Mouse (Mus musculus) CH12.LX (cell line): Measurements from ENCODE around the gene Gga1. TPM values are rescaled to one million over a fixed set of nuclear protein-coding genes. Genes with fewer than 3 reads are reported as not detected.

Source experiments
- DNase-seq: peaks from one replicate; pipeline ENCODE4 v3.0.0-alpha.2; 2013; ENCODE audit errors: extremely low read depth
- H3K27ac ChIP-seq: 2 replicates; pipeline ENCODE4 v1.5.1; 2012; ENCODE audit warnings: low read depth, mild to moderate bottlenecking, control low read depth, moderate library complexity; ENCODE audit not compliant: insufficient read depth
- H3K27me3 ChIP-seq: replicated peaks from 2 replicates; pipeline ENCODE3; 2012; ENCODE audit warnings: inconsistent platforms
- H3K36me3 ChIP-seq, 2 experiments: replicated peaks in 1 of 2; 2 replicates each; pipeline versions ENCODE3 to v1.6.1; 2012; ENCODE audit warnings: inconsistent platforms in 1 of 2, low read length in 1 of 2, mild to moderate bottlenecking in 1 of 2, mixed read lengths in 1 of 2, moderate library complexity in 1 of 2; ENCODE audit not compliant: control insufficient read depth in 1 of 2, insufficient read depth in 1 of 2
- H3K4me1 ChIP-seq, 2 experiments: 2 replicates each; pipeline ENCODE4 v1.6.1; 2012; ENCODE audit warnings: inconsistent platforms in 1 of 2, moderate library complexity in 1 of 2; ENCODE audit not compliant: insufficient read depth in 2 of 2, control insufficient read depth in 1 of 2
- H3K4me2 ChIP-seq: 2 replicates; pipeline ENCODE4 v1.6.1; 2012; ENCODE audit warnings: low read depth, mild to moderate bottlenecking, control low read depth; ENCODE audit not compliant: poor library complexity, insufficient read depth, severe bottlenecking
- H3K4me3 ChIP-seq, 3 experiments: fragments of 150-350 bp in 1 of 3; sonication (generic) in 1 of 3; replicated peaks in 1 of 3; 2 replicates each; pipeline versions ENCODE3 to v1.5.1; 2011 to 2012; ENCODE audit warnings: low read depth in 2 of 3, low read length in 2 of 3, mild to moderate bottlenecking in 2 of 3, moderate library complexity in 2 of 3, control low read depth in 1 of 3, improper control_type of control experiment in 1 of 3, inconsistent platforms in 1 of 3, mixed read lengths in 1 of 3; ENCODE audit not compliant: poor library complexity in 1 of 3
- H3K79me2 ChIP-seq: replicated peaks from 2 replicates; pipeline ENCODE4 v1.6.1; 2012; ENCODE audit warnings: mild to moderate bottlenecking, moderate library complexity; ENCODE audit not compliant: control insufficient read depth, poor library complexity, insufficient read depth, severe bottlenecking; ENCODE audit errors: extremely low read depth
- H3K9ac ChIP-seq: 2 replicates; pipeline ENCODE4 v1.6.1; 2012; ENCODE audit warnings: low read depth, mild to moderate bottlenecking, control low read depth, moderate library complexity; ENCODE audit not compliant: insufficient read depth
- H3K9me3 ChIP-seq: replicated peaks from 2 replicates; pipeline ENCODE3; 2012; ENCODE audit warnings: low read length, inconsistent platforms, mixed read lengths
- BHLHE40 ChIP-seq: IDR thresholded peaks from 2 replicates; pipeline ENCODE4 v1.6.1; 2011; ENCODE audit warnings: mild to moderate bottlenecking, low read depth, low read length, improper control_type of control experiment
- CHD1 ChIP-seq: IDR thresholded peaks from 2 replicates; pipeline ENCODE4 v1.6.1; 2012; ENCODE audit warnings: low read depth, low read length, improper control_type of control experiment, inconsistent platforms
- CHD2 ChIP-seq: IDR thresholded peaks from 2 replicates; pipeline ENCODE4 v1.6.1; 2011; ENCODE audit warnings: low read length, improper control_type of control experiment
- EP300 ChIP-seq: IDR thresholded peaks from 2 replicates; pipeline ENCODE4 v1.6.1; 2011; ENCODE audit warnings: low read length, improper control_type of control experiment
- ETS1 ChIP-seq: conservative IDR thresholded peaks from 2 replicates; pipeline ENCODE4 v1.6.1; 2012; ENCODE audit warnings: low read depth, mild to moderate bottlenecking, inconsistent platforms, low read length, improper control_type of control experiment, moderate library complexity
- GABPA ChIP-seq: IDR thresholded peaks from 2 replicates; pipeline ENCODE4 v1.6.1; 2012; ENCODE audit warnings: low read depth, low read length, improper control_type of control experiment, inconsistent platforms; ENCODE audit not compliant: insufficient replicate concordance
- HCFC1 ChIP-seq: IDR thresholded peaks from 2 replicates; pipeline ENCODE4 v1.6.1; 2012; ENCODE audit warnings: low read depth, mild to moderate bottlenecking, inconsistent platforms, low read length, improper control_type of control experiment
- JUN ChIP-seq: IDR thresholded peaks from 2 replicates; pipeline ENCODE4 v1.6.1; 2011; ENCODE audit warnings: low read depth, mild to moderate bottlenecking, low read length, improper control_type of control experiment, moderate library complexity; ENCODE audit not compliant: insufficient read depth
- JUND ChIP-seq: conservative IDR thresholded peaks from 2 replicates; pipeline ENCODE4 v1.6.1; 2011; ENCODE audit warnings: low read depth, low read length, improper control_type of control experiment
- KAT2A ChIP-seq: IDR thresholded peaks from 2 replicates; pipeline ENCODE4 v1.6.1; 2012; ENCODE audit warnings: low read length, improper control_type of control experiment, inconsistent platforms; ENCODE audit not compliant: insufficient replicate concordance
- MAX ChIP-seq: IDR thresholded peaks from 2 replicates; pipeline ENCODE4 v1.6.1; 2011; ENCODE audit warnings: low read length, improper control_type of control experiment
- MEF2A ChIP-seq: IDR thresholded peaks from 2 replicates; pipeline ENCODE4 v1.6.1; 2014; ENCODE audit warnings: low read depth, mild to moderate bottlenecking, inconsistent platforms, low read length, improper control_type of control experiment, borderline replicate concordance
- NELFE ChIP-seq: IDR thresholded peaks from 2 replicates; pipeline ENCODE4 v1.6.1; 2011; ENCODE audit warnings: low read depth, low read length, improper control_type of control experiment
- NRF1 ChIP-seq: IDR thresholded peaks from 2 replicates; pipeline ENCODE4 v1.6.1; 2014; ENCODE audit warnings: low read depth, mild to moderate bottlenecking, inconsistent platforms, low read length, improper control_type of control experiment, moderate library complexity
- POLR2A ChIP-seq: IDR thresholded peaks from 2 replicates; pipeline ENCODE4 v1.6.1; 2011; ENCODE audit warnings: low read depth, mild to moderate bottlenecking, improper control_type of control experiment, low read length
- TBP ChIP-seq: conservative IDR thresholded peaks from 2 replicates; pipeline ENCODE4 v1.6.1; 2011; ENCODE audit warnings: low read depth, low read length, improper control_type of control experiment
- ZKSCAN1 ChIP-seq: IDR thresholded peaks from 2 replicates; pipeline ENCODE4 v1.6.1; 2012; ENCODE audit warnings: low read depth, inconsistent platforms, low read length, improper control_type of control experiment, borderline replicate concordance
- ZNF384 ChIP-seq: IDR thresholded peaks from 2 replicates; pipeline ENCODE4 v1.6.1; 2012; ENCODE audit warnings: low read depth, low read length, improper control_type of control experiment, inconsistent platforms
- dilution Hi-C: fragments of 300-500 bp; cut with MboI; formaldehyde crosslinking; loops from 2 replicates; pipeline ENCODE4 v1.14.3; 2020; ENCODE audit warnings: low sequenced_read_pairs; ENCODE audit not compliant: extremely low pct_unique_long_range_greater_than_20kb, extremely low pct_ligation_motif_present
- in situ Hi-C: fragments of 300-500 bp; cut with MboI; formaldehyde crosslinking; loops from 3 replicates; pipeline ENCODE4 v1.14.3; 2019; ENCODE audit warnings: low sequenced_read_pairs, low pct_ligation_motif_present, low pct_unique_long_range_greater_than_20kb, mixed read lengths
- polyA plus RNA-seq: library from polyadenylated mRNA; unstranded; fragments of >175 nt; gene quantifications from 2 replicates; pipeline ENCODE4 v1.2.1, GENCODE M21; 2012; ENCODE audit warnings: low read depth; ENCODE audit not compliant: insufficient read length
- total RNA-seq, 2 experiments: library from RNA; depleted of rRNA; stranded (reverse); fragments of 300-350 nt in 1 of 2; fragments of >200 nt in 1 of 2; gene quantifications; 2 replicates each; pipeline ENCODE4 v1.2.3; 2012 to 2014

The Gga1 gene
- total and polyA plus RNA-seq, 3 experiments = 5.7 to 24.5 (median 13.7) TPM

DNA sequence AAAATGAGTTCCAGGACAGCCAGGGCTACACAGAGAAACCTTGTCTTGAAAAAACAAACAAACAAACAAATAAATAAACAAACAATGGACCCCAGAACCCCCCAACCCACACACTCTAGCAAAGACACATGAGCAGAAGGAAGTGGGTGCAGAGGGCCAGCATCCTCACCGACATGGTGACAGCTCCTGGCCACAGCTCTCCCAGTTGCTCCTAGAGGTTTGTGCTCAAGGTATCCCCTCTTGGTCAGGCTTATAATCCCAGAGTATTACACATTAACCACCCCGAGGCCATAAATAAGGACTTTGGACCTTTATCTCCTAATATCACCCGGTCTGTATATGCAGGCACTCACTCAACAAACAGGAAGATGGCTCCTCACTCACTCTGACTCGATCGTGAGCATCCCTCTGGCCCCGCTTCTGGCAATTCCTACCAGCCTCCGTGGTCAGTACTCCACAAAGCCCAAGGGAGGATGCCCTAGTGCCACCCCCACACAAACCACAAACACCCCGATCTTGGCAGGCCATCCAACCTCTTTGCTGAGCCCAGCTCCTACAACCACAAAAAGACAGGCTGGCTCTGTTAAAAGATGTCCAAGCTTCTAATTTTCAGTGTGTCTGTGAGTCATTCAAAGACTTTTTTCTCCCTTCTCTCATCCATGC lies 21.6 kb upstream of the Gga1 start, which contains the start of gene Lgals2:
Gene Lgals2, minus strand, starts transcription at position 227 of the 663 bp plus-strand sequence.
- no peak within 1 kb of the TSS for H3K4me2 ChIP-seq
- dilution Hi-C loops (no loop called here), in situ Hi-C loops (no loop called here)
- TF ChIP-seq CHD1 = no peak
- TF ChIP-seq GABPA = no peak
- TF ChIP-seq MEF2A = no peak
- peaks cover 86% of the 10 kb centered on the region for H3K27me3 ChIP-seq
- no peak within 1 kb of the TSS for H3K27ac ChIP-seq
- H3K9me3 ChIP-seq = no peaks in the 10 kb centered on the region
- no peaks in the 10 kb centered on the region for H3K36me3 ChIP-seq
- peaks cover 0 to 2% of the 10 kb centered on the region in 2 experiments; a peak in 2 of 4 replicates for H3K4me1 ChIP-seq
- no peak within 1 kb of the TSS for H3K4me3 ChIP-seq
- H3K9ac ChIP-seq = no peak within 1 kb of the TSS
- H3K79me2 ChIP-seq = no peaks in the 10 kb centered on the region
- DNase-seq = no peak

DNA sequence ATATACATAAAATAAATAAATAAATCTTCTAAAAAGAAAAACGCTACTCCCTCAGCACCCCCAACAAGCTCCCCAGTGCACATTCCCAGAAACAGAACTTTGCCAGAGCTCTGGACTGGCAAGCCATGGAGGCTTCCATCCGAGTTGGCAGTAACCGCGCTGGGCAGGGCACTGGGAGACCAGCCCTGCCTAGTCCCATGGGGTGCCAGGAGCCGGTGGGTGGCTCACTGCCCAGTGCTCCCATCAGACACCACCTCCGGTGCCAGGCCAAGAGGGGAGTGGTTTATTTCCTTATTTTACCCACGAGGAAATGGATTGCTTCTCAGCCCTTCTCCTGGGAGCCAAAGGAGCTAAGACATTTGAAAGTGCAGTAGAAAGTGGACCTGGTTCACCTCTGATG lies 20.0 kb upstream of the Gga1 start:
- Histone ChIP-seq H3K4me2 (no peak overlapping the region), H3K27ac (no peak overlapping the region), H3K9me3 (no peaks in the 10 kb centered on the region), H3K36me3 (no peaks in the 10 kb centered on the region), H3K4me1 (no peaks in the 10 kb centered on the region; a peak in 1 of 4 replicates), H3K79me2 (no peaks in the 10 kb centered on the region), H3K4me3 (no peak overlapping the region), H3K27me3 (peaks cover 86% of the 10 kb centered on the region), H3K9ac (no peak overlapping the region)
- no peak for DNase-seq
- dilution Hi-C loops = no loop called here
- in situ Hi-C loops = no loop called here
- TF ChIP-seq POLR2A (no peak), KAT2A (no peak), ETS1 (no peak), JUND (no peak), HCFC1 (no peak), NRF1 (no peak), BHLHE40 (no peak), EP300 (no peak), ZKSCAN1 (no peak)
- TF ChIP-seq, all 38 proteins: peak for 0

GRCm38 (mm10) chr15:78859311-78859710 lies 17.7 kb upstream of the Gga1 start:
- no peak for DNase-seq
- no peaks in the 10 kb centered on the region for H3K36me3 ChIP-seq
- no peaks in the 10 kb centered on the region for H3K79me2 ChIP-seq
- no peaks in the 10 kb centered on the region for H3K9me3 ChIP-seq
- no peak overlapping the region for H3K9ac ChIP-seq
- H3K27ac ChIP-seq = no peak overlapping the region
- dilution Hi-C loops (no loop called here), in situ Hi-C loops (no loop called here)
- TF ChIP-seq TBP (no peak), MAX (no peak), EP300 (no peak), NRF1 (no peak), NELFE (no peak), JUN (no peak), BHLHE40 (no peak), GABPA (no peak), CHD2 (no peak), ZNF384 (no peak), JUND (no peak)
- no peak overlapping the region for H3K4me2 ChIP-seq
- H3K4me3 ChIP-seq = no peak overlapping the region
- peaks cover 85% of the 10 kb centered on the region for H3K27me3 ChIP-seq
- peaks cover 2 to 3% of the 10 kb centered on the region in 2 experiments; a peak in 2 of 4 replicates for H3K4me1 ChIP-seq
